Mouse (Mus musculus) adrenal gland, postnatal 25 days (tissue): ENCODE data around the gene Camk2g. TPM values are rescaled to one million over a fixed set of nuclear protein-coding genes. Genes with fewer than 3 reads are reported as not detected.

Experiments
- DNase-seq: peaks from one replicate; pipeline ENCODE4 v3.0.0; 2021; ENCODE audit warnings: mixed read lengths
- microRNA-seq, 2 experiments: library from miRNA; unstranded; fragments of <30 nt; microRNA quantifications; one replicate each; pipeline ENCODE4 v1.2.0; 2021
- total RNA-seq: library from RNA; stranded (reverse); gene quantifications from 2 replicates; pipeline ENCODE4 v1.2.3, GENCODE M21; 2021

Camk2g gene
- total RNA-seq, 1 experiment from 2014 or later = 62.6 TPM

DNA sequence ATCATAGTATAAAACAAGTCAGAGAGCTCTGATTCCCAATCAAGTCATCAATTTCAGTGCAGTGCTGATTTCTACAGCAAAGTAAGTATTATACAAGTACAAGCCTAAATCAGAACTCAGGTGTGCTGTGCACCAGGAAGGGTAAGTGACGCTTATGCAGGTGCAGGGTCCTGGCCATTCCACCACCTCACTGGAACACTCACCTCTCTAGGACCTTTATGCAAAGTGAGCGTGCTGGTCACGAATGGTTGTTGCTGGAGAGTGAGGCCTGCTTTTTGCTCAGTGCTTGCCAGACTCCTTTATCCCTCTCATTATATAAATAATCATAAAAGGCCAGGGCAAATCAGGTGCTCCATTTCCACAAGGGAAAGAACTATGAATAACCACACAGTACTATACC lies 93.5 kb downstream of the Camk2g start:
- DNase-seq = no peak

DNA sequence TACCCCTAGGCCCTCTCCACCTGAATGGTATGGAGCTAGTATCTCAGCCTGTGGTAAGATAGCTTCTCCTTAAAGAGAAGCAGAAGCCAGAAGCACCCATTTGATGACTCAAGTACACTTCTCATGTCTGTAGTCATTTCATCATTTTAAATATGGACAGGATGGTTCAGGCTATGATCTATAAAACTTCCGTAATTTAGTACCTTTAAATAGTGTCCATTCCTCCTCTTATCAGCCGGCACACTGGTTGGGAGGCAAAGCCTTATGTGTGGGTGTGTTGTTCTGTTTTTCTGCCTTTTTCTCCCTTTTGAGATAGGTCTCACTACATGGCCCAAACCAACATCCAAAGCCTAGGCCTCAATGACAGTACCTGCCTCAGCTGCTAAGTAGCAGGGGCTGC lies 95.4 kb downstream of the Camk2g start:
- DNase-seq = no peak

DNA sequence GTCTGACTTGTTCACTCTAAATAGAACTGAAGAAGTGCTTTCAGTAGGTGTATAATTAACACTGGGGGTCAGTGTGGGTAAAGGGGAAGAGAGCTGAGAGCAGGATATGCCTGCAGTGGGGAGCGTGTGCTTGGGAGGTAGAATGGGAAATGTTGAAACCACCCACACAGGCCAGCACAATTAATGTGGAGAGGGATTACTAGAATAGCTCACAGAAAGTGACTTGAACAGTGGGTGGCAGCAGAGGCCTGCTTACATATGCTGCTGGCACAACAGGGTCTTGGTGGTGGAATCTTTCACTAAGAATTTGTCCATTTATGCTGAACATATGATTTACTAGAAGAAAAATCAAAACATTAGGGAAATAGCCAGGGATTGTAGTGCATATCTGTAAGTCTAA lies 96.9 kb downstream of the Camk2g start:
- peak; percentile 38 for DNase-seq

DNA sequence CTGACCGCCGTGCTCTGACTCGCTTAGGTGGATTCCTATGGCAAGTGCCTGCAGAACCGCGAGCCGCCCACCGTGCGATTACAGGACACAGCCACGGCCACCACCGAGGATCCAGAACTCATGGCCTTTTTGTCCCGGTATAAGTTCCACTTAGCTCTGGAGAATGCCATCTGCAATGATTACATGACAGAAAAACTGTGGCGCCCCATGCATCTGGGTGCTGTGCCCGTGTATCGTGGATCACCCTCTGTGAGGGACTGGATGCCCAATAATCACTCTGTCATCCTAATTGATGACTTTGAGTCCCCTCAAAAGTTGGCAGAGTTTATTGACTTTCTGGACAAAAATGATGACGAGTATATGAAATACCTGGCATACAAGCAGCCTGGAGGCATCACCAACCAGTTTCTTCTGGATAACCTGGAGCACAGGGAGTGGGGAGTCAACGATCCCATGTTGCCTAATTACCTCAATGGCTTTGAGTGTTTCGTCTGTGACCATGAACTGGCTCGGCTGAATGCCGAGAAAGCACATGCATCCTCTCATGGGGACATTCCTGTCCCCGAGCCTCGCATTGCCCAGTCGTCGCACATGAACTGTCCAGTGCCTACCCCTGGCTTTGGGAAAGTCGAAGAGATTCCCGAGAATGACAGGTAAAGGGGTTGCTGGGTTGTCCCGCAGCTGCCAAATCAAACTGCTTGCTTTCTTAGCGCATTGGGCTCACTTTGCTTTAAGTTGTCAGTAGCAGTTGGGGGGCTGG lies 97.9 kb downstream of the Camk2g start:
- DNase-seq = no peak

DNA sequence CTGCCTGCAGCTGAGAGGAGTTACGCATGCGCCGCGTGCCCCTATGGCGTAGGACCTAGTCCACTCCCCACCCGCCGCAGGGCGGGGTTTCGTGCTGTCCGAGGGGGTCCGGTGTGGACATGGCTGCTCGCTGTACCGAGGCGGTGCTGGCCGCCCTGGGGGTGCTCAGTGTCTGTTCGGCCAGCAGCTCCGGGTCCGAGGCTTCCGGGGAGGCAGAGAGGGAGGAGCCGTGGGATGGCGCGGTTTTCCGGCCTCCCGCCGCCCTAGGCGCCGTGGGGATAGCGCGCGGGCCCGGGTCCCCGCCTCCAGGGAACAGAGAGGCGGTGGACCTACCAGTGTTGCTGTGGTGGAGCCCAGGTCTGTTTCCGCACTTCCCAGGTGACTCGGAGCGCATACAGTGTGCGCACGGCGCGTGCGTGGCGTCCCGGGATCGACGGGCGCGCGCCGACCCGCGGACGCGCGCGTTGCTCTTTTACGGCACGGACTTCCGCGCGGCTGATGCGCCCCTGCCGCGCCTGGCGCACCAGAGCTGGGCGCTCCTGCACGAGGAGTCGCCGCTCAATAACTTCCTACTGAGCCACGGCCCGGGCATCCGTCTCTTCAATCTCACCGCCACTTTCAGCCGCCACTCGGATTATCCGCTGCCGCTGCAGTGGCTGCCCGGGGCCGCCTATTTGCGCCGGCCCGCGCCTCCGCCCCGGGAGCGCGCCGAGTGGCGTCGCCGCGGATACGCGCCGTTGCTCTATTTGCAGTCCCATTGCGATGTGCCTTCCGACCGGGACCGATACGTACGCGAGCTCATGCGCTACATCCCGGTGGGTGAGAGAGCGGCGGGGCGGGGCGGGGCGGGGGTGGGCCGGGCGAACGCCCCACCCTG lies 98.8 kb downstream of the Camk2g start, which contains the start of gene Fut11:
TSS of gene Fut11 (plus strand) at position 85 of the 877 bp plus-strand sequence.
- DNase-seq = peak; percentile 91

DNA sequence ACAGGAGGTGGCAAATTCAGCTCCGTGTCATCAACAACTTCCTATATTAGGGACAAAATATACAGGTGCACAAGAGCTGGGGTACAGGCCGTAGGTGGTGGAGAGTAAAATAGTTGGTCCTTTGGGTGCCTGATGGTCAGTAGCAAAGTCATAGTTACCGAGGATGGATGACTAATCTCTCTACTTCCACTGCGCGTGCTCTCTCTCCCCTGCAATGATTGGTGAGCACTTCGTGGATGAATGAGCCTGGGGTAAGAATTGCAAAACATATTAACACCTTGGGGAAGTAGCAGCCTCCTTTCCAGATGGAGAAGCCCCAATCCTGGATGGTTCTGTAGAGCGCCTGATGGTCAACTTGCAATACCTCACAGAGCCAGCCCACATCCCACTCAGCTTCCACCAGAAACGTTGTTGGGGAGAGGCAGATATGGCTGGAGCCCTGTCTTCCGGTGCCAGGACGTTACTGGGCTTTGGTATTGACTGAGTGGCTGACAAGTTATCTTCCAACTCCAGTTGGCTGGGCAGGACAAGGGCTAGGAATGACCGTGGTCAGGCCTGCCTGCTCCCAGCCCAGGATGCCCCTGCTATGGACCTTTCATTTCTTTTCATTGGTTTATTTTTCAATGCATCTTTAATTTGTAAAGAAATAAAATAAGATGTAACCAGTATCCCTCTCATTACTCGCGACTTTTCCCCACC lies 99.6 kb downstream of the Camk2g start:
- no peak for DNase-seq

DNA sequence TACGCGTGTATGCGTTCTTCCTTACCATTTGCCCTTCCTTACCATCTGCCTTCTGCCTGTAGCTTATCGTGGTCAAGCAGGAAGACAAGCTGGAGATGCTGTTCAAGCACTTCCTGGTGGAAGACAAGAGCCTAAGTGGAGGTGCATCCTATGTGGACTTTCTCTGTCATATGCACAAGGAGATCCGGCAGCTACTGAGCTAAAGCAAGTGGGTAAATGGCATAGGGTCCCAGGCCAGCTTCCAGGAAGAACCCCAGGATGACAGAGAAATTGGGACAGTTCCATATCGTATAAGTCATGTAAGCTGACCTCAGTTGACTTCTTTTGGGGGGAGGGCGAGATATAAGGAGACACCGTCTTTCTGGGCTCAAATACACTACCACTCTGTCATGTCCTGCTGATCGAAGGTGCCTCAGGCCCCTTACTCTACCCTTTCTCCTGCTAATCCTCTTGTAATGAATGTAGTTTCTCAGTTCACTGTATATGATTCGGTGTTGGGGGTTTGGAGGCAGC lies 100.2 kb downstream of the Camk2g start:
- DNase-seq = no peak

DNA sequence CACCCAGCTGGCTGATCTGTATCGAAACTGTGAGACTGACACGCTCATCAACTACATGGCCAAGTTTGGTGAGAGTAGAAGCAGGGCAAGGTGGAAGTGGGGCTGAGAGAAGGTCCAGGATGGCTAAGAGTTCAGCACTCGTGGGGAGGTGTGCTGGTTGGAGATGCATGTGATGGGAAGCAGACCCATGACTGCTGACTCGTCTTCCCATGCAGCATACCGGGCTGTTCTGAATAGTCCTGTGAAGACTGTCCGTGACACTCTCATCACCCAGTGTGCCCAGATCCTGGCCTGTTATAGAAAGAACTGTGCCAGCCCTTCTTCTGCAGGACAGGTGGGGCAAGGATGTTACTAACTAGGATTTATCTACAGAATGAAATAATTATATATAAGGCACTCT lies 102.1 kb downstream of the Camk2g start:
- DNase-seq = no peak

DNA sequence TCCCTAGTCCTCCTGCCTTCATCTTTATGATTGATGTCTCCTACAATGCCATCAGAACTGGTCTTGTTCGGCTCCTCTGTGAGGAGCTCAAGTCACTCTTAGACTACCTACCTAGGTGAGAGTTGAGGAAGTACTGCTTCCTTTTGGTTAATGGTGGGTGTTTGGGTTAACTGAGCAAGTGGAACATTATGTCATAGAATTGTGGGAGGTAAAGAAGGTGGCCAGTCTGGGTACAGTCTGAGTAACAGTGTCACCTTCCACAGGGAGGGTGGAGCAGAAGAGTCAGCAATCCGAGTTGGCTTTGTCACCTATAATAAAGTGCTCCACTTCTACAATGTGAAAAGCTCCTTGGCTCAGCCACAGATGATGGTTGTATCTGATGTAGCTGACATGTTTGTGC lies 104.9 kb downstream of the Camk2g start:
- no peak for DNase-seq

DNA sequence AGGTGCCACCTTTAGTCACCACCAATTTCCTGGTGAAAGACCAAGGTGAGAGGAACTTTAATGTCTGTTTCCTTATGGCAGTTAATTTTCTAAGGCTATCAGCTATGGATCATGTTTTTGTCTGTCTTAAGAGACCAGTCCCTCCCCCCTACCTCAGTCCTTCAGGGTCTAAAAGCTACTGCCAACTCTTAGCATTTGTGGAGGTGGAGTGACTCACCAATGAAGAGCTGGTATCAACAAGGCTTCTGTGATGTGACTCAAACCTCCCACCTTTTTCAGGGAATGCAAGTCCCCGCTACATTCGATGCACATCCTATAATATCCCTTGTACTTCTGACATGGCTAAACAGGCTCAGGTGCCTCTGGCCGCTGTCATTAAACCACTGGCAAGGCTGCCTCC lies 107.3 kb downstream of the Camk2g start:
- DNase-seq = no peak

Small RNA genes lying within 50 kb of the gene (microRNA-seq; reads per million reads assigned to microRNA genes)
- gene Mir6946 = 0 to 0.34 reads per million in 2 experiments

Other genes with a start within 250 kb of the Camk2g start
- 61.0 and 70.9 TPM in 2 replicates for gene Ppp3cb, start 247.5 kb downstream of the Camk2g start, total RNA-seq
- 13.2 and 16.7 TPM in 2 replicates for gene Usp54, start 153.0 kb downstream of the Camk2g start, total RNA-seq
- gene Myoz1, start 137.5 kb downstream of the Camk2g start, total RNA-seq = not detected in 2 replicates
- gene Synpo2l, start 125.7 kb downstream of the Camk2g start, total RNA-seq = 0.18 TPM in 1 of 2 replicates, not detected in the other
- 119 and 125 TPM in 2 replicates for gene Sec24c, start 119.8 kb downstream of the Camk2g start, total RNA-seq
- gene Fut11, start 99.1 kb downstream of the Camk2g start, total RNA-seq = 18.0 and 22.5 TPM in 2 replicates
- gene Chchd1, start 91.1 kb downstream of the Camk2g start, total RNA-seq = 70.4 and 90.7 TPM in 2 replicates
- 116 and 146 TPM in 2 replicates for gene Zswim8, start 86.5 kb downstream of the Camk2g start, total RNA-seq
- 33.5 and 36.2 TPM in 2 replicates for gene Ndst2, start 59.5 kb downstream of the Camk2g start, total RNA-seq
- gene Plau, start 42.6 kb upstream of the Camk2g start, total RNA-seq = 14.2 and 21.2 TPM in 2 replicates
- 91.6 and 100 TPM in 2 replicates for gene Vcl, start 135.3 kb upstream of the Camk2g start, total RNA-seq